Mouse (Mus musculus): ENCODE measurements at regions not wholly inside any gene's neighbourhood (a gene's known extent, or its start where the extent isn't known, plus 50 kb on each side); places are given as distances from the start of the nearest gene placed in this dataset.

DNA sequence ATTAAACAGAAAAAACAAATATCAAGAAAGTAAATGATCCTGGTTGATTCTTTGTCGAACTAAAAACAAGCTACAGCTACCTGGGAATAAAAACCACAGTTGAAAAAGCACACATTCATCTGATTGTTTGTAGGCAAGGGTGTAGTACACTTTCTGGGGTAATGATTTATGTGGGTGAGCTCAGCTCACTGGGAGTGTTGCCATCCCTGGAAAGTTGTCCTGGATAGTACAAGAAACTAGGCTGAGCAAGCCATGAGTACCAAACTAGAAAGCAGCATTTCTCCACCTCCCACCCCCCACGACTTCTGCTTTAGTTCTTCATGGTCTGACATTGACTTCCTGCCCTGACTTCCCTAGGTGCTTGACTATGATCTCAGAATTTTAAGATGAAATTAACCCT is 967.6 kb downstream of the Plod2 start:
- no peak for DNase-seq

DNA sequence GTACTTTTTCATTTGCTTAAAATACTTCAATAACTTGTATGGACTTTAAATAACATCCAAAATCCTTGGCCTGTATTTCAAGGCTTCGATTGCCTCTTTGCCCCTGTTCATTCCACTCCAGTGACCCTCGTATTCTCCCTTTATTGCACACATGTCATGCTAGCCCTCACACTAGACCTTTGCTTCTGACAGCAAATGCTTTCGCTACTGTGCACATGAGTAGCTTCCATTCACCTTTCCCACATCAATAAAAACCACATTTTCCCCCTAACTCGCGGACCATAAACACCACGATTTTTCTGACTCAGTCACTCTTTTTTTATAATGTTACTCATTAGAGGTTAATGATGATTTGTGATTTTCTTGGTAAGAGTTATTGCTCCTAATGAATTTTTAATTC is 982.0 kb downstream of the Plod2 start:
- DNase-seq = no peak

DNA sequence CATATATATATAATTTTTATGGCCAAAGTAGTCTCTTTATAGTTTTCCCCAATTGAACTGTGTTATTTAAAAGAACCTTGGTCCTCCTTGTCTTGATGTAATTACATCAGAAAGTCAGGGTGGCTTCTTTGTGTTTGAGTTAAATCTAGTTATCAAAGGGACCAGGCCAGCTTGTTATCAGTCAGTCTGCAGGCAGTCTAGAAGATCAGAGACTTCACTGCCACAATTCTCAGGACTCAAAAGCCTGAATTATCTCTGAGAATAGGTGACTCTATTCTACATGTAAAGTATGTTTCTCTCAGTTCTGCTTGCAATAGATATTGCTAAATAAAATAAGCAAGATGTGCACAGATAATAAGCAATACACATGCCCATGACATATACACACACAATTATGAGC is 983.1 kb downstream of the Plod2 start:
- no peak for DNase-seq

DNA sequence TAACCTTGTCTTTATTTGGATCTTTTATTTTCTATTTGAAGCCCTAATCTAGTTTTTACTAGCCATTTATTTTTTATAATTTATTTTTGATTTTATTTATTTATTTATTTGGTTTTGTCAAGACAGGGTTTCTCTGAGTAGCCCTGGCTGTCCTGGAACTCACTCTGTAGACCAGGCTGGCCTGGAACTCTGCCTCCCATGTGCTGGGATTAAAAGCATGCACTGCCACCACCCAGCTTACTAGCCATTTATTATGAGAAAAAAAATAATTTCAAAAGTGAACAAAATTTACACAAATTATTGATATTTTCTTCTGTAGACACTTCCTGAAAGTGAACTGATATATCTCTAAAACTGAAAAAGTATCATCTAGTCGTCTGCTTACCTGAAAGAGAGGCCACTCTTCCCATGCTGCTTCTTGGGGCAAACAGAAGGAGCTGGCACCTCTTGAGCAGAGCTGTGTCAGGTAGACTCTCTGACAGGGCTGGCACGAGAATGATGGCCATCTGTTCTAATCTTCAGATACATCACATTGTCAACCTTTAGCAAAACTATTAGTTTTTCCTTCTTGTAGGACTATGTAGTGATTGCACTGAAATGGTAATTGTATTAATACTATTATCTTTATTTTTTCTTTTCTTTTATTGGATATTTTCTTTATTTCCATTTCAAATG is 988.8 kb downstream of the Plod2 start:
- peak; percentile 6 for DNase-seq

All from cerebellum, adult 11-12 months (tissue).